Mouse (Mus musculus): Measurements from ENCODE around the gene Nptn.

DNA sequence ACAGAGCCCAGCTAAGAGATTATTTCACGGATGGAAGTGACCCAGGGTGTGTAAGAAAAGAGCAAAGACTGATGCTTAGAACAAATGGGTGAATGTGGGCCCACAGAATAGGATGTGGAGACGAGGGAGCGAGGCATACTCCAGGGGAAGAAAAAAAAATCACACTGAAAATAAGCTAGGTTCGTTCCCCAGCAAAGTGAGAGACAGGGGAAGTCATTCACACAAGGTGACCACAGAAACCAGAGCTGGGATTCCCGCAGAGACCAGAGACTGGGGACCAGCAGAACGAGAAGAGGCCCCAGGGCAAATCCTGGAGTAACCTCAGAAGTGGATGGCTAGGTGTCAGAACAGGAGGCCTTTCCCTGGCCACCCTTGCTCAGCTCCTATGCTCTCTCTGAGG lies 36.6 kb upstream of the Nptn start:
- no peak for TF ChIP-seq POLR2A (IDR thresholded peaks at IDR 0.05; ENCODE audit: borderline replicate concordance, extremely low read depth, low read depth, low read length)
- TF ChIP-seq CTCF (IDR thresholded peaks at IDR 0.05; ENCODE audit: insufficient read depth, low read length), result no peak
